Mouse (Mus musculus) gastrocnemius, postnatal 4 days (tissue): Measurements from ENCODE around the gene Parva. TPM values are rescaled to one million over a fixed set of nuclear protein-coding genes. Genes with fewer than 3 reads are reported as not detected.

Experiments used
- DNase-seq, 2 experiments: peaks; one replicate each; pipeline ENCODE4 v3.0.0; 2021 to 2022; ENCODE audit warnings: low spot score in 2 of 2, mixed read lengths in 2 of 2
- total RNA-seq, 2 experiments: library from RNA; stranded (reverse); gene quantifications; 2 replicates each; pipeline ENCODE4 v1.2.3; 2021

Parva gene
- total RNA-seq, 2 experiments from 2014 or later = 73.8 to 77.9 TPM

GRCm38 (mm10) chr7:112599650-112600049 lies 172.3 kb downstream of the Parva start:
- no peak for DNase-seq

DNA sequence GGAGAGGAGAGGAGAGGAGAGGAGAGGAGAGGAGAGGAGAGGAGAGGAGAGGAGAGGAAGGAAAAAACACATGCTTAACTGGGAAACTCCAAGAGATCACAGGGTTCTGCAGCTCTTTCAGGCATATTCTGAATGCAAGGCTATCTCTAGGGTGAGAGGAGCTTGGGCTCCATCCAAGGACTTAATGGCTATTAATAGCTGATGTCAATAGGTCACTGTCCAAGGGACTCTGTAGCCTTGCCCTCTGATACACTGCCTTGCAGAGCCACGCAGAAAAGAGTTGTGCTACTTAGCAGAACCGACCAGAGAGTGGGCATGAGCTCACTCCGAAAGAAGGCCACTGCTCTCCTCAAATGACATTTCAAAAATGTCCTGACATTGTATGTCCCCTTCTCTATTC lies 172.9 kb downstream of the Parva start:
- DNase-seq = no peak

- DNase-seq = no peak
Observed at GRCm38 (mm10) chr7:112602966-112603365, 175.7 kb downstream of the Parva start.

DNA sequence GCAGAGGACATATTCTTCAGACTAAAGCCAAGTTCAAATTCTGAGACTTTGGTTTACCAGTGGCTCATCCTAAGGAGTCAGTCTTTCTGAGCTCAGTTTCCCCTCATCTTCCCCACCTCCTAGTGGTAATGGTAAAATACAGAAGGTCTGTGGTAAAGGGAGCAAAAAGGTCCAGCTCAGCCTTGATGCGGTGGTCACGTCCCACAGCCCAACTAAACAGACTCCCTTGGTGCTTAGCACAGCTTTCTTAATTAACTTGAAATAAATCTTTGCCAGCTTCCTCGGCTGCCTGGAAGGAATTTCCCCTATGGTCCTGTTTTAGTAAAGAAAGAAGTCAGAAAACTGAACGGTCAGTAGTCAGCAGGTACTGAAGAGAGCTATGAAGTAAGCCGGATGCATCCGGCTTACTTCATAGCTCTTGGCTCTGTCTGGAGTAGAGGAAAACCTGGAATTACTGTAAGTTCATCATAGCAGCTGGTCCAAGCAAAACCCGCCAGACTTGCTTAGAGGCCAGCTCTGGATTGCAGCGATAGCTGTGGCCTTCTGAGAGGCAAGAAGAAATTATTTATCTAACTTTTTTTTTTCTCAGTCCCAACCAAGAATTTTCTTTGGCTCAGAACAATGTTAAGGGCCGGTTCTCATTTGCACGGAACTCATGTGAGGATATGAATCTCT lies 176.3 kb downstream of the Parva start:
- DNase-seq = peak in 1 of 2 experiments; percentile 43

GRCm38 (mm10) chr7:112604209-112604608 lies 176.9 kb downstream of the Parva start:
- peak in 1 of 2 experiments; percentile 23 for DNase-seq

GRCm38 (mm10) chr7:112614046-112614790 lies 186.9 kb downstream of the Parva start:
- DNase-seq = no peak

GRCm38 (mm10) chr7:112614791-112615668 lies 187.7 kb downstream of the Parva start:
- DNase-seq = peak; percentile 35 to 59

DNA sequence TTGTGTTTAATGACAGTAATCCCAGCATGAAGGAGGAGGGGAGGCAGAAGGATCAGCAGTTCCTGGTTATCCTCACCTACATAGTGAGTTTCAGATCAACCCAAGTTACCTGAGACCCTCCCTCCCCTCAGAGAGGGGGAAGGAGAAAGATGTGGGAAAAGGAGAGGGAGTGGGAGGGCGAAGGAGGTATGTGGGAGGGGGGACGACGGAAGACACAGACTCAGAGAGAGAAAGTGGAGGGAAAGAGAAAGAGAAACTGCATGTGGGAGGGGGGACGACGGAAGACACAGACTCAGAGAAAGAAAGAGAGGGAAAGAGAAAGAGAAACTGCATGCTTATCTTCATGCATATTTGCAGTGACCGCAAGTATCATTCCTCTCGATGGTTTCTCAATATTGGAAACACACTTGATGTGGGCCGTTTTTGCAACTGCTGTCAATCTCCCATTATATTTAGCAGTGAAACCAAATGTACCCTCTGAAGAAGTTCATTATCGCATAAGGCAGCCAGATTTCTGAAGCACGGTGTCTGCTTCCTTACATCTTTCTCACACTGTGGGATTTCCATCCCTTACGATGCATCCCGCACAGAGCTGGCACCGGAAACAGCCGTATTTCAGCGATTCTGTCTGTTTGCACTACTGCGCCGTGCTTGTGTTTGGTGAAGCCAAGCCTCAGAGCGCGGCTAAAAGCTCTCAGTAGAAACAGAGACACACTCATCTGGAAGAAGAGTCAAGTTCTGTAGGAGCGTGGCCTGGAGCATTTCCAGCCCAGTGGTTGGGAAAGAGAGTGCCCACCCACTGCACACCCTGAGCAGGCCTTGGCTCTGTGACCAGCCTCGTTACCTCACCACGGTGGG lies 193.2 kb downstream of the Parva start:
- DNase-seq = no peak

- DNase-seq = no peak
Observed at GRCm38 (mm10) chr7:112627481-112627880, 200.2 kb downstream of the Parva start.

DNA sequence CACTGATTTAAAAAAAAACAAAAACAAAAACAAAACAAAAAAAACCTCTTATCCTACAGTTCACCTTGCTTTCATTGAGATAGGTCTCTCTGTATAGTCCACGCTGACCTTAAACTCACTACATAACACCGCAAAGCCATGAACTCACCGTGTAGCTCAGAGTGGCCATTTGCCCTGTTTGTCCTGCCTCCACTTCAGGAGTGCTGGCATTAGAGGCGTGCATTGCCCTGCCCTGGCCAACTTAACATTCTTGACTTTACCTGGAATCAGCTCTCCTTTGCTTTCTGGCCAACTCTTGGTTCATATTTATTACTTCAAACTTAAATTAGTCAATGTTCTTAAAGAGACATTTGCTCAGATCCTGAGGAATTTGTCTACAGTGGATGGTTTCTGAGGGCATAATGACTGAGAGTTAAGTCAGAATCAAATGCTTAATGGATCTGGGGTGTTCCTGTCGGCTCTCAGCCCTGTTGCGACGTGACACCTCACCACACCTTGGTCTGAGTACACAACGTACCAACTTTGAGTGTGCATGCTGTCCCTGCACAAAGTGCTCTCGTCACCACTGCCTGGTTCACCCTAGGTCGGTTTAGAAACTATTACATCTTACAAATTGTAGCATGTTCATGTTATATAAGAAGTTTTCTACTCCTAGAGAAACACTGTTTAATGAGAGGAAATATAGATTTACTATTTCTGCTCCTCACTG lies 207.4 kb downstream of the Parva start:
- no peak for DNase-seq

DNA sequence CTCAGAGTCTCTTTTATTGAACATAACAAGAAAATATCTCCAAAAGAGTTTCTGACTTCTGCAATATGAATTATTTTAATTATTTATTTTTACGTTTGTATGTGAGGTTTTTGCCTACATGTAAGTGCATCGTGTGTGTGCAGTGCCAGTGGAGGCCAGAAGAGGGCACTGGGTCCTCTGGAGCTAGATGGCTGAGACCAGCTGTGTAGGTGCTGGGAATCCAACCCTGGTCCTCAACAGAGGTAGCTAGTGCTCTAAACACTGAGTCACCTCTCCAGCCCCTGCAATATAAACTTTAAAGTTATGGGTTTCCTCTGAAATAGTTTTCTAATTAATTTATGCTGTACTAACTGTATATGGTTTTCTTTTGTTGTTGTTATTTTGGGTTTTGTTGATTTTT lies 208.6 kb downstream of the Parva start:
- no peak for DNase-seq

Other genes with a start within 250 kb of the Parva start
- 10 to 100 TPM; 18.5 to 20.7 TPM for gene Mical2, start 201.6 kb upstream of the Parva start, total RNA-seq